Mouse (Mus musculus) central nervous system, embryonic 11.5 days (tissue): ENCODE data around the gene Gm5148. TPM values are rescaled to one million over a fixed set of nuclear protein-coding genes. Genes with fewer than 3 reads are reported as not detected.

Source experiments
- polyA plus RNA-seq: library from polyadenylated mRNA; depleted of rRNA; stranded (reverse); fragments of >200 nt; gene quantifications from 2 replicates; pipeline ENCODE4 v1.2.3, GENCODE M21; 2012; rRNA removed

The Gm5148 gene
- 1.1 and 3.8 TPM in 2 replicates for polyA plus RNA-seq

GRCm38 (mm10) chr3:37724171-37724804, at the start of gene Gm5148:
Gene Gm5148, minus strand, starts transcription at chr3:37724490.

Other genes starting within 250 kb of the Gm5148 start
- gene Spry1, start 84.5 kb downstream of the Gm5148 start, polyA plus RNA-seq = 21.5 and 25.2 TPM in 2 replicates